Mouse (Mus musculus) erythroblast, embryonic 14.5 days (primary cell): Measurements from ENCODE around the gene Rap2b.

Experiments used
- GATA1 ChIP-seq: IDR thresholded peaks from 2 replicates; pipeline ENCODE4 v1.6.1; 2012; ENCODE audit warnings: low read length, inconsistent platforms, mixed read lengths
- TAL1 ChIP-seq: IDR thresholded peaks from 3 replicates; pipeline ENCODE4 v1.6.1; 2012; ENCODE audit warnings: low read length, inconsistent platforms, mixed read lengths

GRCm38 (mm10) chr3:61358107-61358506 lies 3.3 kb upstream of the Rap2b start:
- TF ChIP-seq GATA1 (no peak), TAL1 (no peak)
